Mouse (Mus musculus) thymus, adult 2 months (tissue): ENCODE results near the gene Cmtm2b.

ENCODE experiments used
- CTCF ChIP-seq: fragments of 200-500 bp; IDR thresholded peaks from 2 replicates; pipeline ENCODE4 v1.5.1; 2012; ENCODE audit warnings: mild to moderate bottlenecking, control low read depth, low read length, moderate library complexity, borderline replicate concordance; ENCODE audit not compliant: control insufficient read depth, poor library complexity, insufficient read depth; ENCODE audit errors: extremely low read depth
- POLR2A ChIP-seq: fragments of 200-500 bp; IDR thresholded peaks from 2 replicates; pipeline ENCODE4 v1.6.1; 2012; ENCODE audit warnings: mild to moderate bottlenecking, low read length, control low read depth, moderate library complexity; ENCODE audit not compliant: control insufficient read depth, poor library complexity, insufficient read depth; ENCODE audit errors: extremely low read depth

- no peak for TF ChIP-seq POLR2A
- TF ChIP-seq CTCF: 0 out of 2 replicates have a peak, but pooled peaks have one; percentile 16
Observed at GRCm38 (mm10) chr8:104337890-104338289, 15.9 kb downstream of the Cmtm2b start.
